Mouse (Mus musculus): ENCODE results near the gene Becn1. TPM values are rescaled to one million over a fixed set of nuclear protein-coding genes. Genes with fewer than 3 reads are reported as not detected.
"Not testable (repeated sequence)": the region's sequence is repeated elsewhere in the genome, so short reads cannot be mapped to it uniquely, and the experiment has no call there.

The Becn1 gene
- polyA plus RNA-seq, 1 experiment: 134 TPM

GRCm38 (mm10) chr11:101334023-101334422 is 31.9 kb upstream of the Becn1 start:
- no peak overlapping the region for H3ac ChIP-seq (ENCODE audit: control insufficient read depth, insufficient read length)
- TF ChIP-seq TCF12 (IDR thresholded peaks at IDR 0.05; ENCODE audit: insufficient read depth, poor library complexity, severe bottlenecking): no peak
- no peak for TF ChIP-seq USF1 (IDR thresholded peaks at IDR 0.05; ENCODE audit: low read depth)
- TF ChIP-seq SRF (IDR thresholded peaks at IDR 0.05; ENCODE audit: control insufficient read depth, insufficient read length, low read depth): no peak
- no peak for TF ChIP-seq POLR2A (IDR thresholded peaks at IDR 0.05; ENCODE audit: insufficient read length, low read depth)
- no peak for TF ChIP-seq MAX (IDR thresholded peaks at IDR 0.05; ENCODE audit: low read depth)
- no peak for TF ChIP-seq MYOD1 (IDR thresholded peaks at IDR 0.05; ENCODE audit: control insufficient read depth in 1 of 3, insufficient read length in 2 of 3, low read depth in 2 of 3)
- TF ChIP-seq POLR2AphosphoS2 (IDR thresholded peaks at IDR 0.05; ENCODE audit: insufficient read length, low read depth): no peak
- no peak for TF ChIP-seq CEBPB (IDR thresholded peaks at IDR 0.05; ENCODE audit: insufficient read depth, poor library complexity, severe bottlenecking)
- no peak for TF ChIP-seq TCF3 (IDR thresholded peaks at IDR 0.05; ENCODE audit: insufficient read length, low read depth)
- TF ChIP-seq REST (IDR thresholded peaks at IDR 0.05; ENCODE audit: insufficient read depth, insufficient read length): no peak
- no peak for TF ChIP-seq E2F4 (IDR thresholded peaks at IDR 0.05; ENCODE audit: insufficient read depth)
- no peak for TF ChIP-seq MYOG (IDR thresholded peaks at IDR 0.05; ENCODE audit: control insufficient read depth in 1 of 3, insufficient read depth in 1 of 3, insufficient read length in 2 of 3, low read depth in 2 of 3)
- H3K4me3 ChIP-seq: no peak overlapping the region
- H3K36me3 ChIP-seq (ENCODE audit: control insufficient read depth, insufficient read depth): no peaks in the 10 kb centered on the region
- H3K27me3 ChIP-seq (ENCODE audit: control insufficient read depth, insufficient read depth, insufficient read length): no peaks in the 10 kb centered on the region
- H3K79me2 ChIP-seq (ENCODE audit: control insufficient read depth, insufficient read depth): no peaks in the 10 kb centered on the region
- H3K4me2 ChIP-seq (ENCODE audit: low read depth): no peak overlapping the region

- Histone ChIP-seq H3K36me3 (ENCODE audit: control insufficient read depth, insufficient read depth) (no peaks in the 10 kb centered on the region), H3K27me3 (ENCODE audit: control insufficient read depth, insufficient read depth, insufficient read length) (no peaks in the 10 kb centered on the region), H3K4me2 (ENCODE audit: low read depth) (no peak overlapping the region), H3ac (ENCODE audit: control insufficient read depth, insufficient read length) (no peak overlapping the region), H3K4me3 (no peak overlapping the region), H3K79me2 (ENCODE audit: control insufficient read depth, insufficient read depth) (no peaks in the 10 kb centered on the region)
- no peak for TF ChIP-seq TCF12 (IDR thresholded peaks at IDR 0.05; ENCODE audit: insufficient read depth, poor library complexity, severe bottlenecking)
- no peak for TF ChIP-seq REST (IDR thresholded peaks at IDR 0.05; ENCODE audit: insufficient read depth, insufficient read length)
- no peak for TF ChIP-seq SRF (IDR thresholded peaks at IDR 0.05; ENCODE audit: control insufficient read depth, insufficient read length, low read depth)
- TF ChIP-seq E2F4 (IDR thresholded peaks at IDR 0.05; ENCODE audit: insufficient read depth): no peak
- TF ChIP-seq CEBPB (IDR thresholded peaks at IDR 0.05; ENCODE audit: insufficient read depth, poor library complexity, severe bottlenecking): no peak
- TF ChIP-seq USF1 (IDR thresholded peaks at IDR 0.05; ENCODE audit: low read depth): no peak
- no peak for TF ChIP-seq TCF3 (IDR thresholded peaks at IDR 0.05; ENCODE audit: insufficient read length, low read depth)
- no peak for TF ChIP-seq MYOD1 (IDR thresholded peaks at IDR 0.05; ENCODE audit: control insufficient read depth in 1 of 3, insufficient read length in 2 of 3, low read depth in 2 of 3)
- no peak for TF ChIP-seq MAX (IDR thresholded peaks at IDR 0.05; ENCODE audit: low read depth)
These were observed 30.5 kb upstream of the Becn1 start for GRCm38 (mm10) chr11:101332537-101332936.

- not testable (repeated sequence) for H3K4me2 ChIP-seq (ENCODE audit: low read depth); H3K27me3 ChIP-seq (ENCODE audit: control insufficient read depth, insufficient read depth, insufficient read length); H3K4me3 ChIP-seq; H3K36me3 ChIP-seq (ENCODE audit: control insufficient read depth, insufficient read depth); H3K79me2 ChIP-seq (ENCODE audit: control insufficient read depth, insufficient read depth); H3ac ChIP-seq (ENCODE audit: control insufficient read depth, insufficient read length)
These were observed 28.9 kb upstream of the Becn1 start for GRCm38 (mm10) chr11:101330961-101331360.

GRCm38 (mm10) chr11:101330371-101330924 is 28.4 kb upstream of the Becn1 start, which contains the start of gene Aoc3:
Gene Aoc3, plus strand, starts transcription at chr11:101330605.
- H3ac ChIP-seq (ENCODE audit: control insufficient read depth, insufficient read length): no peak within 1 kb of the TSS
- H3K36me3 ChIP-seq (ENCODE audit: control insufficient read depth, insufficient read depth): no peaks in the 10 kb centered on the region
- H3K79me2 ChIP-seq (ENCODE audit: control insufficient read depth, insufficient read depth): no peaks in the 10 kb centered on the region
- no peaks in the 10 kb centered on the region for H3K27me3 ChIP-seq (ENCODE audit: control insufficient read depth, insufficient read depth, insufficient read length)
- TF ChIP-seq CEBPB (IDR thresholded peaks at IDR 0.05; ENCODE audit: insufficient read depth, poor library complexity, severe bottlenecking): no peak
- TF ChIP-seq POLR2A (IDR thresholded peaks at IDR 0.05; ENCODE audit: insufficient read length, low read depth): no peak
- no peak for TF ChIP-seq MAX (IDR thresholded peaks at IDR 0.05; ENCODE audit: low read depth)
- no peak for TF ChIP-seq MYOG (IDR thresholded peaks at IDR 0.05; ENCODE audit: control insufficient read depth in 1 of 3, insufficient read depth in 1 of 3, insufficient read length in 2 of 3, low read depth in 2 of 3)
- no peak for TF ChIP-seq TCF12 (IDR thresholded peaks at IDR 0.05; ENCODE audit: insufficient read depth, poor library complexity, severe bottlenecking)
- no peak for TF ChIP-seq SRF (IDR thresholded peaks at IDR 0.05; ENCODE audit: control insufficient read depth, insufficient read length, low read depth)
- TF ChIP-seq MYOD1 (IDR thresholded peaks at IDR 0.05; ENCODE audit: control insufficient read depth in 1 of 3, insufficient read length in 2 of 3, low read depth in 2 of 3): no peak
- TF ChIP-seq POLR2AphosphoS2 (IDR thresholded peaks at IDR 0.05; ENCODE audit: insufficient read length, low read depth): no peak
- no peak for TF ChIP-seq TCF3 (IDR thresholded peaks at IDR 0.05; ENCODE audit: insufficient read length, low read depth)
- TF ChIP-seq USF1 (IDR thresholded peaks at IDR 0.05; ENCODE audit: low read depth): no peak
- no peak for TF ChIP-seq E2F4 (IDR thresholded peaks at IDR 0.05; ENCODE audit: insufficient read depth)
- H3K4me3 ChIP-seq: no peak within 1 kb of the TSS
- H3K4me2 ChIP-seq (ENCODE audit: low read depth): no peak within 1 kb of the TSS

- H3K4me3 ChIP-seq: no peak overlapping the region
- H3K4me2 ChIP-seq (ENCODE audit: low read depth): no peak overlapping the region
- no peaks in the 10 kb centered on the region for H3K79me2 ChIP-seq (ENCODE audit: control insufficient read depth, insufficient read depth)
- no peak overlapping the region for H3ac ChIP-seq (ENCODE audit: control insufficient read depth, insufficient read length)
- TF ChIP-seq MYOD1 (IDR thresholded peaks at IDR 0.05; ENCODE audit: control insufficient read depth in 1 of 3, insufficient read length in 2 of 3, low read depth in 2 of 3) (no peak), SRF (IDR thresholded peaks at IDR 0.05; ENCODE audit: control insufficient read depth, insufficient read length, low read depth) (no peak), MAX (IDR thresholded peaks at IDR 0.05; ENCODE audit: low read depth) (no peak), USF1 (IDR thresholded peaks at IDR 0.05; ENCODE audit: low read depth) (no peak), E2F4 (IDR thresholded peaks at IDR 0.05; ENCODE audit: insufficient read depth) (no peak), TCF3 (IDR thresholded peaks at IDR 0.05; ENCODE audit: insufficient read length, low read depth) (no peak)
- peaks cover 8% of the 10 kb centered on the region for H3K36me3 ChIP-seq (ENCODE audit: control insufficient read depth, insufficient read depth)
- H3K27me3 ChIP-seq (ENCODE audit: control insufficient read depth, insufficient read depth, insufficient read length): no peaks in the 10 kb centered on the region
These were observed 27.0 kb upstream of the Becn1 start for GRCm38 (mm10) chr11:101328941-101329635.

Measured in myocyte (in vitro differentiated cells).